Mouse (Mus musculus) limb, embryonic 13.5 days (tissue): ENCODE measurements around the gene Ctnnd2. TPM values are rescaled to one million over a fixed set of nuclear protein-coding genes. Genes with fewer than 3 reads are reported as not detected.

Experiments
- ATAC-seq: fragments of 200-750 bp; cut with Nextera tagmentation; 2 replicates; pipeline ENCODE4 v1.8.0; 2017; ENCODE audit warnings: low read depth, moderate number of reproducible peaks, moderate TSS enrichment; ENCODE audit not compliant: low FRiP score
- H3K27ac ChIP-seq: fragments of 300-500 bp; sonication (generic); 2 replicates; pipeline ENCODE4 v1.5.1; 2015; ENCODE audit warnings: inconsistent platforms, mild to moderate bottlenecking, moderate library complexity
- H3K27me3 ChIP-seq: fragments of 300-500 bp; sonication (generic); 2 replicates; pipeline ENCODE4 v1.6.1; 2015; ENCODE audit warnings: mild to moderate bottlenecking, inconsistent platforms
- H3K36me3 ChIP-seq: fragments of 300-500 bp; sonication (generic); 2 replicates; pipeline ENCODE4 v1.6.1; 2015; ENCODE audit warnings: inconsistent platforms, mild to moderate bottlenecking, moderate library complexity
- H3K4me1 ChIP-seq: fragments of 300-500 bp; sonication (generic); 2 replicates; pipeline ENCODE4 v1.6.1; 2015; ENCODE audit warnings: inconsistent platforms
- H3K4me2 ChIP-seq: fragments of 300-500 bp; sonication (generic); replicated peaks from 2 replicates; pipeline ENCODE4 v1.6.1; 2015; ENCODE audit warnings: inconsistent platforms, mild to moderate bottlenecking, moderate library complexity
- H3K4me3 ChIP-seq: fragments of 300-500 bp; sonication (generic); 2 replicates; pipeline ENCODE4 v1.5.1; 2015; ENCODE audit warnings: moderate library complexity, mild to moderate bottlenecking, inconsistent platforms
- H3K9ac ChIP-seq: fragments of 300-500 bp; sonication (generic); 2 replicates; pipeline ENCODE4 v1.6.1; 2015; ENCODE audit warnings: mild to moderate bottlenecking, inconsistent platforms
- H3K9me3 ChIP-seq: fragments of 300-500 bp; sonication (generic); 2 replicates; pipeline ENCODE4 v1.6.1; 2016; ENCODE audit warnings: inconsistent platforms
- WGBS: fragments of 180-500 bp; shearing (Covaris S2); methylation state at CpG from one replicate; pipeline ENCODE4 v1.1.7; 2015; 5-methylcytosine and 5-hydroxymethylcytosine counted together
- polyA plus RNA-seq: library from polyadenylated mRNA; unstranded; fragments of >200 nt; fragmentation: Nextera tagmentation; extraction: Ambion mirVana; gene quantifications from 2 replicates; pipeline ENCODE4 v1.2.1, GENCODE M21; 2015

Gene Ctnnd2
- polyA plus RNA-seq, 1 experiment from 2014 or later: 3.8 TPM

DNA sequence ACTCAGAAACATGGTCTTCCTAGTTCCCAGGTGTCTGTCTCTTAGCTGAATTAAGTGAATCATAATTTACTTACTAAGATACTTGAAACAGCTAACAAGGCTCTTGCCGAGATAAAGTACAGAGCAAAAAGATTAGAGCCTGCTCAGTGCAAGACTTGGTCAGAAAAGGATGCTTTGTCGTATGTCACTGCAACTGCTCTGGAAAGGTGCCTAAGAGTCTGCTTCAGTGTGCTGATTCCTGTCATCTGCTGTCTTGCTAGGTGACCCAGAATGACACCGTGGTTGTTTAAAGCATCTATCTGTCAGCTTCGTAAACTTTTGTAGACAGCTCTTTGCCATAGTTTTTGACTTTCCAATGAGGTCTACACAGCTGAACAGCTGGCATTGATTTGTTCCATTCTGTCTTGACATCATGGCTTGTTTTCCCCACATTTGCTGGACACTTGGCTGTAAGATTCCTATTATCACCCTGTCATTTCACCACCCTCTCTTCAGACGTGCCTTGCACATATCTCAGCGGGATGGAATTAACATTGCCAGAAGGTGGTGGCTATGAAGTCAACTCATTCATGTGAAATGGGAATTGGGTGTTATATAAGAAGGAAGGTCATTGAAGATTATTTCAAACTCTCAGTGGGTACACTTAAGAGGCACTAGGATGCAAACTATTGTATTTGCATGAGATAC, 299.0 kb downstream of the Ctnnd2 start:
- no peaks in the 10 kb centered on the region for H3K27me3 ChIP-seq
- H3K4me2 ChIP-seq: no peak overlapping the region
- no peaks in the 10 kb centered on the region for H3K4me1 ChIP-seq
- 57% methylated on average over 6 of the region's 6 CpGs for WGBS
- no peaks in the 10 kb centered on the region for H3K36me3 ChIP-seq
- no peak overlapping the region for H3K9ac ChIP-seq
- ATAC-seq: no peak
- H3K27ac ChIP-seq: no peak overlapping the region
- H3K4me3 ChIP-seq: no peak overlapping the region
- H3K9me3 ChIP-seq: no peaks in the 10 kb centered on the region

- Histone ChIP-seq H3K4me2 (no peak overlapping the region), H3K9ac (no peak overlapping the region), H3K4me3 (no peak overlapping the region), H3K27ac (no peak overlapping the region), H3K9me3 (no peaks in the 10 kb centered on the region), H3K27me3 (no peaks in the 10 kb centered on the region), H3K4me1 (no peaks in the 10 kb centered on the region), H3K36me3 (no peaks in the 10 kb centered on the region)
- 71% methylated on average over 15 of the region's 15 CpGs for WGBS
- ATAC-seq: no peak
Measured at GRCm38 (mm10) chr15:30480676-30481075, 308.3 kb downstream of the Ctnnd2 start.

DNA sequence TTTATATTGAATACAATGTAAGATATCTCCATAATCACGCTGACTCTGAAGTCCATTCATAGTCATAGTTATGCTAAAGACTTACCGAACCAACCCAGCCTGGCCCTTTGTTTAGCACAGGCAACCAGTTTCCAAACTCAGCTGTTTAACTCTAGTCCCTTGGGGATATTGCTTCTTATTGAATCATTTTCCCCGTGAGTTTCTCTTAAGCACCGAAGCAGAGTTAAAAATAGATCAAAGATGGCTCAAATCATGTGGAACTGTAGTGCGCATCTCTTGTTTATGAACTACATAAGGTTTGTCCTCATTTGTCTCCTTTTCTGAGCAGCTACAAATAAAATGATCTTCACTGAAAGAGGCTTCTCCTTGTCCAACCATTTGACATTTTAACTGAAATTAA, 334.1 kb downstream of the Ctnnd2 start:
- Histone ChIP-seq H3K27me3 (no peaks in the 10 kb centered on the region), H3K4me3 (no peak overlapping the region), H3K4me2 (no peak overlapping the region), H3K27ac (no peak overlapping the region), H3K4me1 (no peaks in the 10 kb centered on the region), H3K9me3 (no peaks in the 10 kb centered on the region), H3K36me3 (no peaks in the 10 kb centered on the region), H3K9ac (no peak overlapping the region)
- WGBS: 73% methylated on average over 5 of the region's 5 CpGs
- ATAC-seq: no peak

DNA sequence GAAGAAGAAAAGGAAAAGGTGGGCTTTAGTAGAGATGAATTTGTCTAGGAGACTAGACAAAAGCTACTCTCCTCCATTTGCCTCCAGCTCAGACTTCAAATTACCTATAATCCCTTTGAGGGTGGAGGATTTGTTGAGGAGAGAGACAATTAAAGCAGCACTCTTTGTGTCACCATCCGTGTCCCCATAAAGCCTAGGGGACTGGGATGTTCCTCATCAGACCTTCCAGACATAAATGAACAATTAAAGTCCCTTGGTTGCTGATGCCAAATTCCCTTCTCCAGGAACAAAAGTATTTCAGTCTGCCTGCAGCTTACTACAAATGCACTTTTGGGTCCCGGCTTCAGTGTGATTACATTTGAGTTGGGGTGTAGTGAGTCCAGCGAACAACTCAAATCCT, 340.1 kb downstream of the Ctnnd2 start:
- ATAC-seq: no peak

GRCm38 (mm10) chr15:30513122-30513521, 340.7 kb downstream of the Ctnnd2 start:
- H3K27ac ChIP-seq: no peak overlapping the region

More for the DNA sequence above, 340.1 kb downstream of the Ctnnd2 start:
- H3K36me3 ChIP-seq: no peaks in the 10 kb centered on the region
- H3K9ac ChIP-seq: no peak overlapping the region
- no peak overlapping the region for H3K4me2 ChIP-seq
- WGBS: 64% methylated on average over 3 of the region's 3 CpGs
- H3K9me3 ChIP-seq: no peaks in the 10 kb centered on the region
- H3K27ac ChIP-seq: no peak overlapping the region
- H3K4me1 ChIP-seq: no peaks in the 10 kb centered on the region
- no peaks in the 10 kb centered on the region for H3K27me3 ChIP-seq
- H3K4me3 ChIP-seq: no peak overlapping the region

DNA sequence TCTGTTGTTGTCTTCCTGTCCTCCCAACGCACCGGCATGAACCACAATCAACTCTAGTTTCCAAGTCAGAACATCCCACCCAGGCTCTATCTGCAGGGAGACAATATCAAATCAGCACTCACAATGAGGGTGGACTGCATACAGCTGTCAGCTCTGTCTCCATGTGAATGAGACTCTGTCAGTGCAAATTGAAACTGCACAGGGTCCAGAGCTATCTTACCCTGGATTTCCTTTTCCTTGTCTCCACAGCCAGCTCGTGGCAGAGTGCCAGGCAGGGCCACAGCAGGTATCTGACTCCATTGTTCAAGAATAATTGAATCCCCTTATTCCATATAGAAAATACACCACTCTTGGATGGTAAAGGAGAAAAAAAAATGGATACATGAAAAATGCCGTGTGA, 343.0 kb downstream of the Ctnnd2 start:
- Histone ChIP-seq H3K27ac (no peak overlapping the region), H3K4me2 (no peak overlapping the region), H3K4me3 (no peak overlapping the region), H3K4me1 (no peaks in the 10 kb centered on the region), H3K9ac (no peak overlapping the region), H3K36me3 (no peaks in the 10 kb centered on the region), H3K27me3 (no peaks in the 10 kb centered on the region), H3K9me3 (no peaks in the 10 kb centered on the region)
- ATAC-seq: no peak
- WGBS: 85% methylated on average over 4 of the region's 4 CpGs

More at GRCm38 (mm10) chr15:30513122-30513521, 340.7 kb downstream of the Ctnnd2 start:
- Histone ChIP-seq H3K4me1 (no peaks in the 10 kb centered on the region), H3K27me3 (no peaks in the 10 kb centered on the region), H3K9ac (no peak overlapping the region), H3K9me3 (no peaks in the 10 kb centered on the region), H3K36me3 (no peaks in the 10 kb centered on the region), H3K4me2 (no peak overlapping the region), H3K4me3 (no peak overlapping the region)
- ATAC-seq: no peak

DNA sequence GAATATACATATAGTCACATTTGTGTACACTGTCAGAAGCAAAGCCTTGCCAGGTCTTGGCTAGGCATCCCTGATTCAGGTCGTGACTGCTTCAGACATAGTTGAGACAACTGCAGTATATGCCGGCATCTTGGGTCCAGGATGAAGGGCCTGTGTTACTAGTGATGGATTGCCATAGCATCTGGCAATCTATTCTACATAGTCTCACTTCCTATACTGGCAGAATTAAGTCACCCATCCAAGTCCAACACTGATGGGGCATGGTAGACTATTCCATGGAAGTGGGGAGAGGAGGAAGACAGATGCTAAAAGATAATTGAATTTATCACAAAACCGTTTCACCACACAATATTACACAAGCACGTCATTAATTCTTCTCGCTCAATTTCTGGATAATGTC, 369.1 kb downstream of the Ctnnd2 start:
- Histone ChIP-seq H3K27ac (no peak overlapping the region), H3K9me3 (no peaks in the 10 kb centered on the region), H3K4me2 (no peak overlapping the region), H3K9ac (no peak overlapping the region), H3K36me3 (no peaks in the 10 kb centered on the region), H3K4me1 (no peaks in the 10 kb centered on the region), H3K27me3 (no peaks in the 10 kb centered on the region), H3K4me3 (no peak overlapping the region)
- 86% methylated on average over 5 of the region's 5 CpGs for WGBS
- no peak for ATAC-seq

DNA sequence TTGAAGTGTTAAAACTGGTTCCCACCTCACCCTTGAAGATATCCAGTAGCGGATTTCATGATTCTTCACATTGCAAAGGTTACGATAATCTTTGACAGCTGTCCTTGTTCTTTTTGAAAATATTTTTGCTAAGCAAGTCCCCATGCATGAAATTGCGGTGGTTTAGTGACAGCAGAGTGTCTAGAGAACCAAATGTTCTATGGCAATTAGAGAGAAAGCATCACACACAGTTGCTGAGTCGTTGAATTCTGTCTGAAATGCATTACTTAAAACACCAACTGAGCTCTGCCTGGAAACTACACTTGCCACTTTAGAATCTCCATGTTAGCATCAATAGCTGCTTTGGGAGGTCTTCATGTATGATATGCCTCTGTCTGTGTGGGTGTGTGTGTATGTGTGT, 375.9 kb downstream of the Ctnnd2 start:
- WGBS: 80% methylated on average over 4 of the region's 4 CpGs
- no peak for ATAC-seq

GRCm38 (mm10) chr15:30550956-30551355, 378.6 kb downstream of the Ctnnd2 start:
- H3K27me3 ChIP-seq: no peaks in the 10 kb centered on the region
- no peak overlapping the region for H3K27ac ChIP-seq
- 89% methylated on average over 12 of the region's 12 CpGs for WGBS
- H3K4me3 ChIP-seq: no peak overlapping the region
- H3K9me3 ChIP-seq: no peaks in the 10 kb centered on the region
- H3K4me1 ChIP-seq: no peaks in the 10 kb centered on the region
- H3K36me3 ChIP-seq: no peaks in the 10 kb centered on the region
- no peak for ATAC-seq
- no peak overlapping the region for H3K4me2 ChIP-seq
- no peak overlapping the region for H3K9ac ChIP-seq

More for the DNA sequence above, 375.9 kb downstream of the Ctnnd2 start:
- Histone ChIP-seq H3K27ac (no peak overlapping the region), H3K36me3 (no peaks in the 10 kb centered on the region), H3K27me3 (no peaks in the 10 kb centered on the region), H3K4me1 (no peaks in the 10 kb centered on the region), H3K4me3 (no peak overlapping the region), H3K4me2 (no peak overlapping the region), H3K9me3 (no peaks in the 10 kb centered on the region), H3K9ac (no peak overlapping the region)

DNA sequence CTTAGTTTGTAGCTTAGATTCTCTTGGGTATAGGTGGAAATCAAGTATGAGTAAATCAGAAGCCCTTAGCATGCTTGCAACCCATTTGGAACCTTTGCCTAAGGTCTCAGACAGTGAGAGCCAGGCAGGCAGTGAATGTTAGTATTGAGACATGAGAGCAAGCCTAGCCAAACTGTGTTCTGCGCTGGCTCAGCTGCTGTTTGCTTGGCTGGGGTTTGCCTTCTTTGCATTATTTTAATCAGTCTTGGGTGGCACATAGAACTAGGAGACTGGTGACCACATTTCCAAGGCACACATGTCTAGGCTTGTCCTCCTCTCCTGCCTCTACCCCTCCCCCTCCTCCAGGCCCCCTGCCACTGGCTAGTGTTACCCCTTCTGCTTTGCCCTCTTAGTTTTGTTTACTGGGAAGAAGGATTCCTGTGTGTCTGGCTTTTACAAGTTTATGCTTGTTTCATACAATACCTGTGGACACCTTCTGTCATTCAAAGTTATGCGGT, 381.6 kb downstream of the Ctnnd2 start:
- Histone ChIP-seq H3K4me2 (no peak overlapping the region), H3K27me3 (no peaks in the 10 kb centered on the region), H3K9ac (no peak overlapping the region), H3K36me3 (no peaks in the 10 kb centered on the region), H3K9me3 (no peaks in the 10 kb centered on the region), H3K4me3 (no peak overlapping the region), H3K27ac (no peak overlapping the region), H3K4me1 (no peaks in the 10 kb centered on the region)
- ATAC-seq: no peak
- 89% methylated on average over 2 of the region's 2 CpGs for WGBS

DNA sequence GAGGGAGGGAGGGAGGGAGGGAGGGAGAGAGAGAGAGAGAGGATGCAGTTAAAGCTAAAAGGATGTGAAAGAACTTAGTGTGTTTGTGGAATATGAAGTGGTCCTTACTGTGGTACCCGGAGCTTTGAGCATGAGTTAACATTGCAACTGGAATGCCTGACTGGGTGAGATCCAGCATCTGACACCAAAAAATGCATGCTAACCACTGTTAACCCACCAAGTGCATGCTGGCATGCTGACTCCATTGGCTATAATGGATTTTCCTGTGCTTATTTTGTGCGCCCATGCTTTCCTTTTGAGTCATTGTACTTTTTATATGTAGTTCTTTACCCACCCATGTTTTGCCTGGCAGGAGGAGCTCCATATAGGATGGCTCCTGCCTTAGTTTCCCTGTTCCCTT, 383.4 kb downstream of the Ctnnd2 start:
- WGBS: 82% methylated on average over 2 of the region's 2 CpGs
- H3K9ac ChIP-seq: no peak overlapping the region
- no peak overlapping the region for H3K27ac ChIP-seq
- ATAC-seq: no peak
- H3K4me3 ChIP-seq: no peak overlapping the region
- no peaks in the 10 kb centered on the region for H3K4me1 ChIP-seq
- no peak overlapping the region for H3K4me2 ChIP-seq
- H3K27me3 ChIP-seq: no peaks in the 10 kb centered on the region
- no peaks in the 10 kb centered on the region for H3K36me3 ChIP-seq
- no peaks in the 10 kb centered on the region for H3K9me3 ChIP-seq

DNA sequence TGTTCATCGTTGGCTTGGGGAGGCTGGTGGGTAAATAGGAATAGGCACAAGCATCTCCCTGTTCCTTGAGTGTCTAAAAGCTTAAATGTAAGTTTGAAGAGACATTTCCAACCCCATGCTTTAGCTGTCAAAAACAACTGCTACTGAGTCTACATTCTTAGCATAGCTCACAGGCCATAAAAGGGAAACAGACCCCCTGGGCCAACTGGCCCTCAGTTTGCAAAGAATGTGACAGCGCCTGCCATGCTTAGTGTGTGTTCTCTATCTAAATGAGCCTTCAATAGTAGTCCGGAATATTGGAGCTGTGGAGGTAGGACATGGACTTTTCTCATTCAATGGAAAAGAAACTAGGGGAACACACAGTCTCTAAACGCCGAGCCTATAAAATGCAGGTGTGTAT, 390.0 kb downstream of the Ctnnd2 start:
- no peaks in the 10 kb centered on the region for H3K27me3 ChIP-seq
- peaks cover 6% of the 10 kb centered on the region for H3K4me1 ChIP-seq
- 0 out of 2 replicates have a peak, but pooled peaks have one; percentile 36 for ATAC-seq
- no peaks in the 10 kb centered on the region for H3K36me3 ChIP-seq
- no peaks in the 10 kb centered on the region for H3K9me3 ChIP-seq
- no peak overlapping the region for H3K4me2 ChIP-seq
- no peak overlapping the region for H3K4me3 ChIP-seq
- H3K9ac ChIP-seq: no peak overlapping the region
- WGBS: 68% methylated on average over 5 of the region's 5 CpGs
- H3K27ac ChIP-seq: no peak overlapping the region

- Histone ChIP-seq H3K4me2 (no peak overlapping the region), H3K27me3 (no peaks in the 10 kb centered on the region), H3K4me1 (peaks cover 6% of the 10 kb centered on the region), H3K9ac (no peak overlapping the region), H3K4me3 (no peak overlapping the region), H3K27ac (no peak overlapping the region), H3K36me3 (no peaks in the 10 kb centered on the region), H3K9me3 (no peaks in the 10 kb centered on the region)
- 91% methylated on average over 2 of the region's 2 CpGs for WGBS
- ATAC-seq: no peak
Measured at GRCm38 (mm10) chr15:30564594-30564993, 392.2 kb downstream of the Ctnnd2 start.
